Comparison of ENCODE assay signal across 34 mouse cellular contexts in genomic region chr11:49156821-49157814, GRCm38 (mm10). TPM values are rescaled to one million over a fixed set of nuclear protein-coding genes. Genes with fewer than 3 reads are reported as not detected.
DNase-seq lines count a peak whose midpoint lies in the region; ATAC-seq and TF ChIP-seq lines count a peak whose summit lies in the region.
"Had no signal": no experiment of that assay in that cellular context is flagged by ENCODE, and none has a peak within 500 bp of the region (broad histone marks: within the 10 kb centered on the region; RNA-seq: fewer than 3 reads in every experiment).

No protein-coding gene starts in this region.

- H3K4me3 ChIP-seq in stomach, embryonic 15.5 days (replicated peaks), result no peak overlapping the region
- H3K4me3 ChIP-seq in stomach, postnatal 0 days (ENCODE audit: low read depth, low read length), result no peak overlapping the region
- H3K4me3 ChIP-seq in brown adipose tissue, adult 24 weeks (ENCODE audit: insufficient read depth, low read depth, low read length), result no peak overlapping the region
- no peak overlapping the region for H3K4me3 ChIP-seq in lung, adult 2 months (replicated peaks; ENCODE audit: extremely low read depth, low read depth, low read length)
- H3K4me3 ChIP-seq: embryonic facial prominence, embryonic 12.5 days; embryonic facial prominence, embryonic 15.5 days; gastrocnemius, adult 2 months; heart, embryonic 10.5 days; hindbrain, embryonic 12.5 days; hindbrain, embryonic 15.5 days had no signal

- 84% methylated on average over 2 of the region's 2 CpGs for WGBS in stomach, embryonic 15.5 days
- 69% methylated on average over 2 of the region's 2 CpGs for WGBS in stomach, postnatal 0 days
- WGBS in lung, adult 2 months, result 68% methylated on average over 2 of the region's 2 CpGs

- no peaks in the 10 kb centered on the region for H3K9me3 ChIP-seq in stomach, embryonic 15.5 days
- no peaks in the 10 kb centered on the region for H3K9me3 ChIP-seq in stomach, postnatal 0 days (ENCODE audit: control insufficient read depth, low read length)
- H3K9me3 ChIP-seq: embryonic facial prominence, embryonic 12.5 days; embryonic facial prominence, embryonic 15.5 days; heart, embryonic 10.5 days; hindbrain, embryonic 12.5 days; hindbrain, embryonic 15.5 days had no signal

- TF ChIP-seq CTCF in stomach, postnatal 0 days (IDR thresholded peaks at IDR 0.05; ENCODE audit: low read depth), result no peak
- no peak for TF ChIP-seq CTCF in lung, adult 2 months (IDR thresholded peaks at IDR 0.05; ENCODE audit: insufficient read depth, low read length)

- no peaks in the 10 kb centered on the region for H3K36me3 ChIP-seq in stomach, embryonic 15.5 days
- no peaks in the 10 kb centered on the region for H3K36me3 ChIP-seq in stomach, postnatal 0 days (ENCODE audit: control insufficient read depth, insufficient read depth, low read length)
- H3K36me3 ChIP-seq: embryonic facial prominence, embryonic 12.5 days; embryonic facial prominence, embryonic 15.5 days; heart, embryonic 10.5 days; hindbrain, embryonic 12.5 days; hindbrain, embryonic 15.5 days had no signal

- no peak for DNase-seq in stomach, postnatal 0 days (ENCODE audit: low spot score)
- no peak for DNase-seq in right cerebral cortex, postnatal 10 days (ENCODE audit: low spot score in 2 of 2)
- DNase-seq in lung, adult 2 months, result no peak
- no peak for DNase-seq in adrenal gland, postnatal 14 days
- DNase-seq: adrenal gland, adult 2 months; adrenal gland, postnatal 25 days; cerebellum, adult 18-20 months; cerebellum, adult 9-10 months; cerebellum, postnatal 14 days; forebrain, postnatal 0 days; gastrocnemius, adult 2 months; gastrocnemius, postnatal 14 days; heart, adult 18-20 months had no signal

- TF ChIP-seq POLR2A in lung, adult 2 months (IDR thresholded peaks at IDR 0.05; ENCODE audit: borderline replicate concordance, extremely low read depth, low read depth, low read length), result no peak

- no peak for TF ChIP-seq EP300 in stomach, postnatal 0 days (optimal IDR thresholded peaks at IDR 0.05)

- H3K4me2 ChIP-seq in stomach, embryonic 15.5 days, result no peak overlapping the region
- H3K4me2 ChIP-seq in stomach, postnatal 0 days (replicated peaks; ENCODE audit: low read depth), result no peak overlapping the region
- H3K4me2 ChIP-seq: embryonic facial prominence, embryonic 12.5 days; embryonic facial prominence, embryonic 15.5 days; hindbrain, embryonic 12.5 days; hindbrain, embryonic 15.5 days had no signal

- ATAC-seq in stomach, embryonic 15.5 days (ENCODE audit: insufficient read depth, low FRiP score, low read depth), result 0 out of 2 replicates have a peak, but pooled peaks have one; percentile 14
- no peak for ATAC-seq in stomach, postnatal 0 days (ENCODE audit: low FRiP score, low TSS enrichment)
- peak; percentile 65 for ATAC-seq in megakaryocyte, adult 5-6 weeks (ENCODE audit: poor library complexity, severe bottlenecking)
- ATAC-seq: CD4-positive, CD25-positive, alpha-beta regulatory T cell, adult 4 months; forebrain, embryonic 14.5 days; forebrain, postnatal 0 days had no signal

- H3K4me1 ChIP-seq in stomach, embryonic 15.5 days, result no peaks in the 10 kb centered on the region
- no peaks in the 10 kb centered on the region for H3K4me1 ChIP-seq in stomach, postnatal 0 days (replicated peaks; ENCODE audit: control insufficient read depth, insufficient read depth)
- peaks cover 10% of the 10 kb centered on the region for H3K4me1 ChIP-seq in brown adipose tissue, adult 24 weeks (ENCODE audit: control insufficient read depth, insufficient read depth, insufficient read length, low read length)
- H3K4me1 ChIP-seq in lung, adult 2 months (ENCODE audit: control insufficient read depth, insufficient read depth, low read length), result no peaks in the 10 kb centered on the region
- H3K4me1 ChIP-seq: embryonic facial prominence, embryonic 12.5 days; embryonic facial prominence, embryonic 15.5 days; heart, embryonic 10.5 days; hindbrain, embryonic 12.5 days; hindbrain, embryonic 15.5 days had no signal

- no peak overlapping the region for H3K27ac ChIP-seq in stomach, embryonic 15.5 days
- no peak overlapping the region for H3K27ac ChIP-seq in stomach, postnatal 0 days (replicated peaks)
- H3K27ac ChIP-seq in brown adipose tissue, adult 24 weeks (replicated peaks; ENCODE audit: low read depth, low read length), result 0 out of 2 replicates have a peak overlapping the region, but pooled peaks have one; percentile 54
- H3K27ac ChIP-seq: embryonic facial prominence, embryonic 12.5 days; embryonic facial prominence, embryonic 15.5 days; gastrocnemius, adult 2 months; heart, embryonic 10.5 days; hindbrain, embryonic 12.5 days; hindbrain, embryonic 15.5 days had no signal

- H3K27me3 ChIP-seq in stomach, embryonic 15.5 days (replicated peaks), result no peaks in the 10 kb centered on the region
- no peaks in the 10 kb centered on the region for H3K27me3 ChIP-seq in stomach, postnatal 0 days (ENCODE audit: control insufficient read depth, insufficient read depth, low read length)
- H3K27me3 ChIP-seq: embryonic facial prominence, embryonic 12.5 days; embryonic facial prominence, embryonic 15.5 days; hindbrain, embryonic 12.5 days; hindbrain, embryonic 15.5 days had no signal

- no peak overlapping the region for H3K9ac ChIP-seq in stomach, embryonic 15.5 days
- H3K9ac ChIP-seq in stomach, postnatal 0 days (ENCODE audit: low read length), result no peak overlapping the region
- H3K9ac ChIP-seq: embryonic facial prominence, embryonic 12.5 days; embryonic facial prominence, embryonic 15.5 days; forebrain, postnatal 0 days; hindbrain, embryonic 12.5 days; hindbrain, embryonic 15.5 days had no signal

RNA-seq across cellular contexts. Expression of gene Olfr1394, which starts 2.9 kb away (rescaled TPM):
- not detected in 2 replicates for polyA plus RNA-seq in stomach, embryonic 15.5 days (2015; fragmentation: Nextera tagmentation; extraction: Ambion mirVana)
- not detected in 2 replicates for polyA plus RNA-seq in stomach, postnatal 0 days (2015; fragmentation: Nextera tagmentation; extraction: Ambion mirVana)
- not detected in 2 replicates for polyA plus RNA-seq in brown adipose tissue, adult 24 weeks (2012; ENCODE audit: insufficient read depth, insufficient read length, missing spikeins)
- not detected in 2 replicates for total RNA-seq in megakaryocyte, adult 5-6 weeks (2015)
- total RNA-seq in megakaryocyte, adult 5-6 weeks (2017), result not detected in 2 replicates
- not detected in 2 replicates for polyA plus RNA-seq in lung, adult 2 months (2012; rRNA removed)
- not detected in 2 replicates for total RNA-seq in adrenal gland, postnatal 14 days (2021)
- total RNA-seq: adrenal gland, adult 2 months; adrenal gland, postnatal 25 days; forebrain, postnatal 0 days; gastrocnemius, adult 2 months; gastrocnemius, postnatal 14 days; gastrocnemius, postnatal 4 days; heart, adult 18-20 months; heart, postnatal 25 days; hematopoietic stem cell, adult 5-6 weeks; MEL had no signal
- polyA plus RNA-seq: adrenal gland, adult 2 months; brain, embryonic 14.5 days; C2C12; CD4-positive, CD25-positive, alpha-beta regulatory T cell, adult 4 months; embryonic facial prominence, embryonic 12.5 days; forebrain, embryonic 11.5 days; forebrain, embryonic 14.5 days; forebrain, postnatal 0 days; frontal cortex, adult 2 months; heart, embryonic 10.5 days; heart, embryonic 14.5 days; heart, postnatal 0 days; hindbrain, embryonic 12.5 days; hindbrain, embryonic 15.5 days; intestine, embryonic 14.5 days had no signal

RNA-seq across cellular contexts. Expression of gene Olfr1395, which starts 15.0 kb away (rescaled TPM):
- not detected in 2 replicates for polyA plus RNA-seq in stomach, embryonic 15.5 days (2015; fragmentation: Nextera tagmentation; extraction: Ambion mirVana)
- polyA plus RNA-seq in stomach, postnatal 0 days (2015; fragmentation: Nextera tagmentation; extraction: Ambion mirVana), result not detected in 2 replicates
- polyA plus RNA-seq in brown adipose tissue, adult 24 weeks (2012; ENCODE audit: insufficient read depth, insufficient read length, missing spikeins), result not detected in 2 replicates
- total RNA-seq in megakaryocyte, adult 5-6 weeks (2015), result not detected in 2 replicates
- not detected in 2 replicates for total RNA-seq in megakaryocyte, adult 5-6 weeks (2017)
- polyA plus RNA-seq in lung, adult 2 months (2012; rRNA removed), result not detected in 2 replicates
- not detected in 2 replicates for total RNA-seq in adrenal gland, postnatal 14 days (2021)
- total RNA-seq: adrenal gland, adult 2 months; adrenal gland, postnatal 25 days; forebrain, postnatal 0 days; gastrocnemius, adult 2 months; gastrocnemius, postnatal 14 days; gastrocnemius, postnatal 4 days; heart, adult 18-20 months; heart, postnatal 25 days; hematopoietic stem cell, adult 5-6 weeks; MEL had no signal
- polyA plus RNA-seq: adrenal gland, adult 2 months; brain, embryonic 14.5 days; C2C12; CD4-positive, CD25-positive, alpha-beta regulatory T cell, adult 4 months; embryonic facial prominence, embryonic 12.5 days; forebrain, embryonic 11.5 days; forebrain, embryonic 14.5 days; forebrain, postnatal 0 days; heart, embryonic 10.5 days; heart, embryonic 14.5 days; heart, postnatal 0 days; hindbrain, embryonic 12.5 days; hindbrain, embryonic 15.5 days; intestine, embryonic 14.5 days had no signal

RNA-seq across cellular contexts. Expression of gene Btnl9, which starts 29.8 kb away (rescaled TPM):
- polyA plus RNA-seq in stomach, embryonic 15.5 days (2015; fragmentation: Nextera tagmentation; extraction: Ambion mirVana), result 1.7 and 2.5 TPM in 2 replicates
- polyA plus RNA-seq in stomach, postnatal 0 days (2015; fragmentation: Nextera tagmentation; extraction: Ambion mirVana), result 0.31 and 0.44 TPM in 2 replicates
- 12.3 and 23.2 TPM in 2 replicates for polyA plus RNA-seq in brown adipose tissue, adult 24 weeks (2012; ENCODE audit: insufficient read depth, insufficient read length, missing spikeins)
- total RNA-seq in megakaryocyte, adult 5-6 weeks (2015), result 1.6 and 1.7 TPM in 2 replicates
- total RNA-seq in megakaryocyte, adult 5-6 weeks (2017), result 2.3 and 4.2 TPM in 2 replicates
- polyA plus RNA-seq in lung, adult 2 months (2012; rRNA removed), result 1.6 and 2.1 TPM in 2 replicates
- total RNA-seq in adrenal gland, postnatal 14 days (2021), result 32.0 and 38.6 TPM in 2 replicates
- total RNA-seq: MEL had no signal
- polyA plus RNA-seq: C2C12; forebrain, embryonic 14.5 days; frontal cortex, adult 2 months had no signal

RNA-seq across cellular contexts. Expression of gene Olfr1396, which starts 42.4 kb away (rescaled TPM):
- polyA plus RNA-seq in stomach, embryonic 15.5 days (2015; fragmentation: Nextera tagmentation; extraction: Ambion mirVana), result 0.14 TPM in 1 of 2 replicates, not detected in the other
- 0.11 TPM in 1 of 2 replicates, not detected in the other for polyA plus RNA-seq in stomach, postnatal 0 days (2015; fragmentation: Nextera tagmentation; extraction: Ambion mirVana)
- 0.38 TPM in 1 of 2 replicates, not detected in the other for polyA plus RNA-seq in brown adipose tissue, adult 24 weeks (2012; ENCODE audit: insufficient read depth, insufficient read length, missing spikeins)
- not detected in 2 replicates for total RNA-seq in megakaryocyte, adult 5-6 weeks (2015)
- not detected in 2 replicates for total RNA-seq in megakaryocyte, adult 5-6 weeks (2017)
- polyA plus RNA-seq in lung, adult 2 months (2012; rRNA removed), result 0.17 and 0.26 TPM in 2 replicates
- total RNA-seq in adrenal gland, postnatal 14 days (2021), result 0.53 and 0.67 TPM in 2 replicates
- total RNA-seq: gastrocnemius, adult 2 months; hematopoietic stem cell, adult 5-6 weeks; MEL had no signal
- polyA plus RNA-seq: brain, embryonic 14.5 days; C2C12; embryonic facial prominence, embryonic 12.5 days; forebrain, embryonic 11.5 days; forebrain, embryonic 14.5 days; frontal cortex, adult 2 months; heart, embryonic 10.5 days; heart, embryonic 14.5 days; hindbrain, embryonic 12.5 days; hindbrain, embryonic 15.5 days; intestine, embryonic 14.5 days had no signal

RNA-seq across cellular contexts. Expression of gene Zfp62, which starts 46.0 kb away (rescaled TPM):
- 31.0 and 34.2 TPM in 2 replicates for polyA plus RNA-seq in stomach, embryonic 15.5 days (2015; fragmentation: Nextera tagmentation; extraction: Ambion mirVana)
- 9.9 and 10.0 TPM in 2 replicates for polyA plus RNA-seq in stomach, postnatal 0 days (2015; fragmentation: Nextera tagmentation; extraction: Ambion mirVana)
- 10.4 and 14.4 TPM in 2 replicates for polyA plus RNA-seq in brown adipose tissue, adult 24 weeks (2012; ENCODE audit: insufficient read depth, insufficient read length, missing spikeins)
- total RNA-seq in megakaryocyte, adult 5-6 weeks (2015), result 46.3 and 59.7 TPM in 2 replicates
- total RNA-seq in megakaryocyte, adult 5-6 weeks (2017), result 59.0 and 80.3 TPM in 2 replicates
- 1.5 and 3.0 TPM in 2 replicates for polyA plus RNA-seq in lung, adult 2 months (2012; rRNA removed)
- total RNA-seq in adrenal gland, postnatal 14 days (2021), result 33.2 and 36.9 TPM in 2 replicates
